Mouse (Mus musculus) C2C12 (cell line): ENCODE data around the gene Chkb.

ENCODE experiments used
- CEBPB ChIP-seq: IDR thresholded peaks from one replicate; pipeline ENCODE4 v1.6.1; 2011; ENCODE audit warnings: low read depth, mild to moderate bottlenecking, control low read depth, moderate library complexity
- CTCF ChIP-seq: IDR thresholded peaks from one replicate; pipeline ENCODE4 v1.5.1; 2011; ENCODE audit not compliant: control insufficient read depth, insufficient read depth, insufficient read length
- MAX ChIP-seq: IDR thresholded peaks from one replicate; pipeline ENCODE4 v1.6.1; 2011; ENCODE audit warnings: mild to moderate bottlenecking, control low read depth
- MYOG ChIP-seq: IDR thresholded peaks from one replicate; pipeline ENCODE4 v1.6.1; 2011; ENCODE audit not compliant: control insufficient read depth, insufficient read length; ENCODE audit errors: extremely low read depth
- USF1 ChIP-seq: IDR thresholded peaks from one replicate; pipeline ENCODE4 v1.6.1; 2011; ENCODE audit warnings: low read depth, mild to moderate bottlenecking, control low read depth, moderate library complexity

- no peak for TF ChIP-seq USF1
- no peak for TF ChIP-seq CTCF
- no peak for TF ChIP-seq CEBPB
- TF ChIP-seq MAX = no peak
- TF ChIP-seq MYOG = no peak
Observed at GRCm38 (mm10) chr15:89461321-89461720, 31.6 kb upstream of the Chkb start.
